8 mouse cellular contexts compared by ENCODE assay signal in the genomic region with DNA sequence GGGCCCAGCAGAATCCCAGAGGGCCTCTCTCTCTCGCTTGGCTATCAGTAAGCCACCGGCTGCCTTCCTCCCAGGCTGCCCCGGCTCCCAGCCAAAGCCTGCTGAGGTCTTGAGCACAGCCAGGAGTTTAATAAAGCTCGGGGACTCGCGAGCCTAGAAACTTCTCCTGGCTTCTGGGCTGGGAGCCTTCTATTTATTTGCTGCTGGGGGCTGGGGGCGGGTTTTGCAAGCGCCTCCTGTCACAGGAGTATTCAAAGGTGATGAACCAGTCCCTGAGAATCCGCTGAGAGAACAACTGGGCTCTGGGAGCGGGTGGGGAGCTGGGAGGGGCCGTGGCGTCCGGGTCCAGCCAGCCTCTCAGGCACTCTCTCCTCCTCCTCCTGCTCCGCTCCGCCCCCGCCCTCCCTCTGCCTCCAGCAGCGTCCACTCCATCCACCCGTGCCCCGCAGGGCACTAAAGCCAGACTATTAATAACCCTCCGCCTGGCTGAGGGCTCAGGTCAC. TPM values are rescaled to one million over a fixed set of nuclear protein-coding genes. Genes with fewer than 3 reads are reported as not detected.
DNase-seq lines count a peak whose midpoint lies in the region; ATAC-seq and TF ChIP-seq lines count a peak whose summit lies in the region.

Gene Hspb8, minus strand, starts transcription at position 166 of the 503 bp plus-strand sequence.

- H3K27me3 ChIP-seq in ES-Bruce4 (ENCODE audit: control insufficient read depth, insufficient read depth, low read length, poor library complexity, severe bottlenecking) = no peaks in the 10 kb centered on the region
- H3K27me3 ChIP-seq in embryonic facial prominence, embryonic 14.5 days (replicated peaks; ENCODE audit: control insufficient read depth, insufficient read depth, low read length) = no peaks in the 10 kb centered on the region; the same call in 1 of the 2 replicates
- H3K27me3 ChIP-seq in heart, embryonic 13.5 days (replicated peaks) = no peaks in the 10 kb centered on the region
- H3K27me3 ChIP-seq in kidney, postnatal 0 days (ENCODE audit: insufficient read depth, low read length) = no peaks in the 10 kb centered on the region
- H3K27me3 ChIP-seq in liver, postnatal 0 days (ENCODE audit: insufficient read depth, low read length) = no peaks in the 10 kb centered on the region

- peak; percentile 87 for DNase-seq in adrenal gland, postnatal 25 days
- peak; percentile 83 for DNase-seq in embryonic facial prominence, embryonic 14.5 days (ENCODE audit: low spot score)
- DNase-seq in kidney, postnatal 0 days (ENCODE audit: low spot score) = peak; percentile 79
- peak; percentile 81 for DNase-seq in liver, postnatal 0 days
- DNase-seq in ovary, postnatal 10 days (ENCODE audit: low spot score) = peak; percentile 54

- TF ChIP-seq CTCF in ES-Bruce4 (IDR thresholded peaks at IDR 0.05; ENCODE audit: low read depth, low read length) = no peak
- TF ChIP-seq CTCF in kidney, postnatal 0 days (IDR thresholded peaks at IDR 0.05; ENCODE audit: low read depth) = no peak
- TF ChIP-seq CTCF in liver, postnatal 0 days (IDR thresholded peaks at IDR 0.05; ENCODE audit: low read depth) = no peak

- peak within 1 kb of the TSS; percentile 55 for H3K4me3 ChIP-seq in ES-Bruce4 (ENCODE audit: low read depth, low read length)
- H3K4me3 ChIP-seq in embryonic facial prominence, embryonic 14.5 days (ENCODE audit: low read depth, low read length) = peak within 1 kb of the TSS; percentile 39
- H3K4me3 ChIP-seq in heart, embryonic 13.5 days = peak within 1 kb of the TSS; percentile 62
- H3K4me3 ChIP-seq in kidney, postnatal 0 days (replicated peaks; ENCODE audit: low read depth, low read length) = peak within 1 kb of the TSS; percentile 33
- peak within 1 kb of the TSS; percentile 57 for H3K4me3 ChIP-seq in liver, postnatal 0 days (ENCODE audit: low read depth, low read length)

- 0 out of 2 replicates have a peak within 1 kb of the TSS, but pooled peaks have one; percentile 3 for H3K27ac ChIP-seq in ES-Bruce4 (ENCODE audit: insufficient read depth, low read length)
- peak within 1 kb of the TSS; percentile 70 for H3K27ac ChIP-seq in embryonic facial prominence, embryonic 14.5 days (replicated peaks; ENCODE audit: low read depth, low read length)
- H3K27ac ChIP-seq in heart, embryonic 13.5 days (replicated peaks) = peak within 1 kb of the TSS; percentile 94
- 0 out of 2 replicates have a peak within 1 kb of the TSS, but pooled peaks have one; percentile 13 for H3K27ac ChIP-seq in kidney, postnatal 0 days
- H3K27ac ChIP-seq in liver, postnatal 0 days (ENCODE audit: low read depth) = peak within 1 kb of the TSS; percentile 91

- TF ChIP-seq POLR2A in ES-Bruce4 (IDR thresholded peaks at IDR 0.05; ENCODE audit: insufficient read depth, low read length) = peak; percentile 38

- 0% methylated on average over 16 of the region's 20 CpGs for WGBS in embryonic facial prominence, embryonic 14.5 days
- WGBS in heart, embryonic 13.5 days = under 1% methylated on average over 19 of the region's 20 CpGs
- 1% methylated on average over 17 of the region's 20 CpGs for WGBS in kidney, postnatal 0 days
- WGBS in liver, postnatal 0 days (ENCODE audit: insufficient replicate concordance) = 4% methylated on average over 20 of the region's 20 CpGs

- no peaks in the 10 kb centered on the region for H3K9me3 ChIP-seq in ES-Bruce4 (replicated peaks; ENCODE audit: control insufficient read depth, insufficient read depth, low read length, poor library complexity, severe bottlenecking)
- no peaks in the 10 kb centered on the region for H3K9me3 ChIP-seq in embryonic facial prominence, embryonic 14.5 days (ENCODE audit: control insufficient read depth, low read length)
- H3K9me3 ChIP-seq in heart, embryonic 13.5 days = no peaks in the 10 kb centered on the region
- no peaks in the 10 kb centered on the region for H3K9me3 ChIP-seq in kidney, postnatal 0 days (replicated peaks; ENCODE audit: low read length)
- no peaks in the 10 kb centered on the region for H3K9me3 ChIP-seq in liver, postnatal 0 days (ENCODE audit: low read length)

- TF ChIP-seq EP300 in ES-Bruce4 (IDR thresholded peaks at IDR 0.05; ENCODE audit: insufficient read depth, low read depth, low read length) = 0 out of 2 replicates have a peak, but pooled peaks have one; percentile 10
- peak; percentile 59 for TF ChIP-seq EP300 in liver, postnatal 0 days (IDR thresholded peaks at IDR 0.05; ENCODE audit: low read depth)

- peak within 1 kb of the TSS; percentile 79 for H3K4me2 ChIP-seq in embryonic facial prominence, embryonic 14.5 days (ENCODE audit: low read depth, low read length)
- H3K4me2 ChIP-seq in heart, embryonic 13.5 days = peak within 1 kb of the TSS; percentile 79
- H3K4me2 ChIP-seq in kidney, postnatal 0 days (ENCODE audit: low read length) = peak within 1 kb of the TSS; percentile 69
- peak within 1 kb of the TSS; percentile 61 for H3K4me2 ChIP-seq in liver, postnatal 0 days (ENCODE audit: low read depth, low read length)

- peaks cover 7% of the 10 kb centered on the region for H3K4me1 ChIP-seq in ES-Bruce4 (ENCODE audit: control insufficient read depth, insufficient read depth, low read length)
- peaks cover 20% of the 10 kb centered on the region for H3K4me1 ChIP-seq in embryonic facial prominence, embryonic 14.5 days (ENCODE audit: control insufficient read depth, insufficient read depth, low read length)
- peaks cover 59% of the 10 kb centered on the region for H3K4me1 ChIP-seq in heart, embryonic 13.5 days
- H3K4me1 ChIP-seq in kidney, postnatal 0 days (replicated peaks; ENCODE audit: insufficient read depth, low read length) = peaks cover 11% of the 10 kb centered on the region
- peaks cover 7% of the 10 kb centered on the region; the same call in 1 of the 2 replicates for H3K4me1 ChIP-seq in liver, postnatal 0 days (ENCODE audit: insufficient read depth)

- peak within 1 kb of the TSS; percentile 56 for H3K9ac ChIP-seq in ES-Bruce4 (ENCODE audit: low read depth, poor library complexity, severe bottlenecking)
- peak within 1 kb of the TSS; percentile 64 for H3K9ac ChIP-seq in embryonic facial prominence, embryonic 14.5 days (ENCODE audit: low read depth, low read length)
- H3K9ac ChIP-seq in heart, embryonic 13.5 days = peak within 1 kb of the TSS; percentile 90
- peak within 1 kb of the TSS; percentile 31 for H3K9ac ChIP-seq in kidney, postnatal 0 days (ENCODE audit: low read depth, low read length)
- H3K9ac ChIP-seq in liver, postnatal 0 days (replicated peaks) = peak within 1 kb of the TSS; percentile 79

- ATAC-seq in embryonic facial prominence, embryonic 14.5 days (ENCODE audit: low read depth) = peak; percentile 79
- peak; percentile 78; the same call in 1 of the 2 replicates for ATAC-seq in heart, embryonic 13.5 days (ENCODE audit: extremely low read depth, insufficient number of reproducible peaks, low FRiP score, low TSS enrichment)
- ATAC-seq in kidney, postnatal 0 days (replicated peaks; ENCODE audit: low FRiP score, low read depth) = peak; percentile 81; the same call in 1 of the 2 replicates
- ATAC-seq in liver, postnatal 0 days = peak; percentile 88
- no peak for ATAC-seq in CD4-positive, CD25-positive, alpha-beta regulatory T cell, adult 4 months

- H3K36me3 ChIP-seq in ES-Bruce4 (ENCODE audit: control insufficient read depth, insufficient read depth, low read length, poor library complexity, severe bottlenecking) = no peaks in the 10 kb centered on the region
- H3K36me3 ChIP-seq in embryonic facial prominence, embryonic 14.5 days (ENCODE audit: control insufficient read depth, insufficient read depth, low read length) = no peaks in the 10 kb centered on the region
- peaks cover 6% of the 10 kb centered on the region; the same call in 1 of the 2 replicates for H3K36me3 ChIP-seq in heart, embryonic 13.5 days
- no peaks in the 10 kb centered on the region for H3K36me3 ChIP-seq in kidney, postnatal 0 days (ENCODE audit: insufficient read depth, low read length)
- no peaks in the 10 kb centered on the region for H3K36me3 ChIP-seq in liver, postnatal 0 days (replicated peaks; ENCODE audit: insufficient read depth, low read length)

RNA-seq across cellular contexts. Expression of gene Hspb8, which starts in this region (rescaled TPM):
- 64.0 and 68.1 TPM in 2 replicates for polyA plus RNA-seq in ES-Bruce4 (2011; ENCODE audit: insufficient read depth, insufficient read length, low read depth, missing spikeins)
- 52.2 and 64.0 TPM in 2 replicates for total RNA-seq in adrenal gland, postnatal 25 days (2021)
- polyA plus RNA-seq in embryonic facial prominence, embryonic 14.5 days (2014; fragmentation: Nextera tagmentation; extraction: Ambion mirVana) = 18.4 and 27.3 TPM in 2 replicates
- polyA plus RNA-seq in heart, embryonic 13.5 days (2015; fragmentation: Nextera tagmentation; extraction: Ambion mirVana) = 30.6 and 32.6 TPM in 2 replicates
- polyA plus RNA-seq in kidney, postnatal 0 days (2015; fragmentation: Nextera tagmentation; extraction: Ambion mirVana) = 4.3 and 5.0 TPM in 2 replicates
- 9.1 and 10.6 TPM in 2 replicates for polyA plus RNA-seq in liver, postnatal 0 days (2015; fragmentation: Nextera tagmentation; extraction: Ambion mirVana)
- polyA plus RNA-seq in CD4-positive, CD25-positive, alpha-beta regulatory T cell, adult 4 months (2017; shearing (Covaris generic)) = not detected

Comparison
In these comparisons a context has a peak if more than half of its experiments do, and no peak if none do; other contexts are left out.
1. H3K27ac ChIP-seq: peak in every context shown above with its lines; median percentile 94 in heart, embryonic 13.5 days; 91 in liver, postnatal 0 days; 70 in embryonic facial prominence, embryonic 14.5 days; 13 in kidney, postnatal 0 days; 3 in ES-Bruce4.
2. H3K9ac ChIP-seq: peak in every context shown above with its lines; median percentile 90 in heart, embryonic 13.5 days; 79 in liver, postnatal 0 days; 64 in embryonic facial prominence, embryonic 14.5 days; 56 in ES-Bruce4; 31 in kidney, postnatal 0 days.